Mouse (Mus musculus) heart, adult 8-10 months (tissue): ENCODE data around the gene Pde4d. TPM values are rescaled to one million over a fixed set of nuclear protein-coding genes. Genes with fewer than 3 reads are reported as not detected.
"Not testable (repeated sequence)": the region's sequence is repeated elsewhere in the genome, so short reads cannot be mapped to it uniquely, and the experiment has no call there.

ENCODE experiments used
- DNase-seq: peaks from one replicate; pipeline ENCODE4 v3.0.0; 2022; ENCODE audit warnings: low spot score
- total RNA-seq, 4 experiments: library from RNA; stranded (reverse); gene quantifications; 2 replicates each; pipeline ENCODE4 v1.2.4; 2022

Pde4d gene
- total RNA-seq, 4 experiments from 2014 or later, result 35.5 to 45.7 (median 42.5) TPM

GRCm38 (mm10) chr13:108692883-108693550 lies 243.3 kb downstream of the Pde4d start:
- no peak for DNase-seq

- no peak for DNase-seq
Observed at GRCm38 (mm10) chr13:108705441-108705840, 255.7 kb downstream of the Pde4d start.

GRCm38 (mm10) chr13:108714032-108714431 lies 264.3 kb downstream of the Pde4d start:
- no peak for DNase-seq

GRCm38 (mm10) chr13:108715029-108715428 lies 265.3 kb downstream of the Pde4d start:
- no peak for DNase-seq

- DNase-seq, result no peak
Observed at GRCm38 (mm10) chr13:108722234-108722633, 272.5 kb downstream of the Pde4d start.

DNA sequence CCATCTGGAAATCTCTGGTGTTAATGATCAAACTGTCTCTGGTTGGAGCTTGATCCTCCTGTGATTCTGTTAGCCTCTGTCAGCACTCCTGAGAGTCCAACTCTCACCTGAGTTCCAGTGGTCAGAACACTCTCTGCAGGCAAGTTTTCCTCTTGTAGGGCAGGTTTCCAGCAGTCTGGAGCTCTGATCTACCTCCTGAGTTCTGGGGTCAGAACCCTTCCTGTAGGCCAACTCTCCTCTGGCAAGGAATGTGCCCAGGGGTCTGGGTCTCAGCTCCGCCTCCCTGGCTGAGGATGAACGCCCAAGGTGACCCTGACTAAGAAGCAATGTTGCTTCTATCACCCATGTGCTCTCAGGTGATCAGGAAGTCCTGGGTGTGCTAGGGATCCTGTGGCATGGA lies 284.6 kb downstream of the Pde4d start:
- DNase-seq, result not testable (repeated sequence)

GRCm38 (mm10) chr13:108751155-108751840 lies 301.6 kb downstream of the Pde4d start:
- DNase-seq, result no peak

DNA sequence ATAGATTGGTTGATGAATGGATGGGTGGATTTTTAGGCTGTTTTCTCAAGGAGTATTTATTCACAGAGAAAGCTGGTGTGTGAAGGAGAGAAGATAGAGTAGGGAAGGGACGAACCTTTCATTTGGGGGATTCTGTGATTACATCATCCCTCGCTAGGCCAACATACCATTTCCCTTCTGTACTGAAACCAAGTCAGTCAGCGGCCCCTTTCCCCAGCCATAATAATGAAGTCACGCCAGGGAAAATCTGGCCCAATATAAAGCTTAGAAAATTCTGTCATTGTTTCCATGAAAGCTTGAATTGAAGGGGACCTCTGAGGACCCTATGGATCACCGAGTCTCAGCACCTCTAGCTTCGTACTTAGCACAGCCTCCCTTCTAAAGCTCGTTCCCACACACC lies 307.7 kb downstream of the Pde4d start:
- DNase-seq, result no peak

DNA sequence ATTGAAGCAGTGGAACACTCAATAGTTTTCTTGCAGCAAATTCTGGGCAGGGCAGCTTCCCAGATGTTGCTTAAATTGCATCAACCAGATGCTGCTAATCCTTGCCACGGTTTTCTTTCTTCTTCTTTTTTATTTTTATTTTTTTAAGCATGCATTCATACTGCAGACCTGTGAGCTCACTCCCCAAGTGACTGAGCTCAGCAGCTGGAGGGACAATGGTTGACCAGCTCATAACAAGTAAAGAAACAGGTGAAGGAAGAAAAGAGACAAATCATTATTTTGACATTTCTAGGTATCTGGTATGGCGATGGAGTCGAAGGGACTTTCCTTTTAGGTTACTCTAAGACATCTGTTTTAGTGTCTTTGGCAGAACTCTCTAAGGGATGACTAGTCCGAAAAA lies 308.6 kb downstream of the Pde4d start:
- DNase-seq, result no peak

- DNase-seq, result no peak
Observed at GRCm38 (mm10) chr13:108759140-108759539, 309.4 kb downstream of the Pde4d start.

- DNase-seq, result no peak
Observed at GRCm38 (mm10) chr13:108763295-108763694, 313.5 kb downstream of the Pde4d start.

DNA sequence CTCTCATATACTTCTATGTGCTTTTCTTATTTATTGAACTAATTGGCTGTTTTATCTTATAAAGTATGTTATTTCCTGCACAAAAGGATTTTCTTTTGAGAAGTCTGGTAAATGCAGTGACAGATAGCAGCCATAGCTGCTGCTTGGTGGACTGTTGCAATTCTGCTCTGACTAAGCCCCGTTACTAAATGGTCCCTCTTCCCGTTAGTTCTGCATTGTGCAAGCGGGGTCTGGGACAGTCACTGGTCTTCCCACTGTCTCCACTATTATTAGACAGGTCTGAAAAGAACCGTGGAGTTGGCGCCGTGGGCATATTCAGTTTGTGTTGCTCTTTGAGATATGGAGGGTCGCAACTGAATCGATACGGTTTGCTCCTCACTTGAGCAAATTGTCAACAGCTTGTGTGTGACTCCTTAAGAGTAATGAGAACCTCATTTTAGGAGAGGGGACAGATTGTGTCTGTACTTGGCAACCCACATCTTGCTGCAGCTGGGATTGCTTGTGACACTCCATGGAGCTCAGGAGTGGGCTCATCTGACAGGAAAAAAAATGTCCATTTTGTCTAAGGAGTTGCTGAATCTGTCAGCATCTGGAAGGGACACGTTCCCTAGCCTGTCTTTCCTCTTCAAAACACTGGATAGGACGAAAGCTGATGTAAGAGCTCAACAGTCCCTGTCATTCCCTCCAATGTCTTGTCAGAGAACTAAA lies 316.4 kb downstream of the Pde4d start:
- DNase-seq, result no peak

GRCm38 (mm10) chr13:108769465-108770056 lies 319.8 kb downstream of the Pde4d start:
- DNase-seq, result no peak

DNA sequence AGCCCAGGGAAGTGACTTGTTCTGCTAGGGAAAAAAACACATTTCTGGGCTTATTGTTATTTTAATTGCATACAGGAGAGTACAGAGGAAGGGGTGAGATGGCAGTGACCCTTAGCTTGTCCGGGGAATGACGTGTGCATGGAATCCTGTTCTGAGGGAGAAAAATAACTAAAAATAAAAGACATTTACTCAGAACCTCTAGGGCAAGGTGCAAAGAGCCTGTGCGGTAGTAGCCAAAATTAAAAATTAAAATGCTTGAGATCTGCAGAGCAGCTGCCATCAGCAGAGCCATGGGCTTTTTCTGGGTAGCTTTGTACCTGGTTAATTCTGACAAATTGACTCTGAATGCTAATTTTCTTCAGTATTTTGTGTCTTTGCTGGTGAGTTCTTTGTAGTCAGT lies 322.6 kb downstream of the Pde4d start:
- no peak for DNase-seq

- DNase-seq, result no peak
Observed at GRCm38 (mm10) chr13:108774981-108775380, 325.2 kb downstream of the Pde4d start.

DNA sequence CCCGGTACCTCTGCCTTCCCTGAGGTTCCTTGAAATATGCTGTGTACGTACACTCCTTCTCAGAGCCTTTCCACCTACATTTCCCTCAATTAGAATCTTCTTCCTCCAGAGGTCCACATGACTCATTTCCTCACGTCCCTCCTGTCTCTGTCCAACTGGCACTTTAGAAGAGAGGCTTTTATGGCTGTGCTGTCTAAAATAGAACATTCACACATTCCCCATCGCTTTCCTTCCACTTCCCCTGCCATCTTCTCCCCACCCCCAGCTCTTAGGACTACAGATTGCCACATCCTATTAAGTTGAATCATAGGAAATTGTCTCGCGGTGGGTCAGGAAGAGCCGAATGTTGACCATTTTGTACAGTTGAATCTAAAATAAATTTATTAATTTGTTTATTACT lies 326.1 kb downstream of the Pde4d start:
- DNase-seq, result no peak

GRCm38 (mm10) chr13:108797620-108798019 lies 347.9 kb downstream of the Pde4d start:
- DNase-seq, result not testable (repeated sequence)

GRCm38 (mm10) chr13:108809191-108809590 lies 359.4 kb downstream of the Pde4d start:
- DNase-seq, result no peak

- DNase-seq, result peak; percentile 1
Observed at GRCm38 (mm10) chr13:108812956-108813355, 363.2 kb downstream of the Pde4d start.

GRCm38 (mm10) chr13:108819846-108820408 lies 370.2 kb downstream of the Pde4d start:
- DNase-seq, result no peak

GRCm38 (mm10) chr13:108820487-108820886 lies 370.7 kb downstream of the Pde4d start:
- DNase-seq, result no peak

- DNase-seq, result no peak
Observed at GRCm38 (mm10) chr13:108821270-108821669, 371.5 kb downstream of the Pde4d start.
